Mouse (Mus musculus) ES-Bruce4 (cell line): ENCODE data around the gene Sufu.

Source experiments
- CTCF ChIP-seq: IDR thresholded peaks from one replicate; pipeline ENCODE4 v1.8.1; 2011; ENCODE audit warnings: low read depth, low read length
- EP300 ChIP-seq: IDR thresholded peaks from 2 replicates; pipeline ENCODE4 v1.6.1; 2011; ENCODE audit warnings: low read depth, low read length; ENCODE audit not compliant: insufficient read depth
- POLR2A ChIP-seq: IDR thresholded peaks from one replicate; pipeline ENCODE4 v1.8.1; 2011; ENCODE audit warnings: low read length; ENCODE audit not compliant: insufficient read depth

GRCm38 (mm10) chr19:46443509-46443908 lies 46.8 kb downstream of the Sufu start:
- TF ChIP-seq POLR2A (no peak), CTCF (no peak), EP300 (0 out of 2 replicates have a peak, but pooled peaks have one; percentile 38)
